Mouse (Mus musculus): ENCODE data around the gene Plxna4.

DNA sequence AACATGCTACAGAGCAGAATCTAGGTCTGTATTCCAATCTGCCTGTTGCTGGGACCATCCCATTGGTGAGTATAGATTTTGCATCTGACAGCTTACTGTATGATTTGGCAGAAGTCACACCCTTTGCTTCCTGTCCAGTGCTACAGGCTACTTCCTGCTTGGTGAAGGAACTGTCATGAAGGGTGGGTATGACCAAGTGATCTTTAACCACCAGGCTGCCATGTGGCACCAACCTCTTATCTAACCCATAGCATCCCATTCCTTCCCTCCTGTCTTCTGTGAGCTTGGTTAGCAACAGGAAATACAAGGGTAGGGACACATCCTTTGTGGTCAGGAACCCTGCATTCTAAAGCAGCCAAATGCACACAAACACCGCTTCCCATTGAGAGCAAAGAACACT lies 429.6 kb downstream of the Plxna4 start:
- TF ChIP-seq POLR2A (IDR thresholded peaks at IDR 0.05; ENCODE audit: low read depth, low read length) (no peak), CTCF (IDR thresholded peaks at IDR 0.05; ENCODE audit: borderline replicate concordance, insufficient read depth, low read length) (no peak)
